Mouse (Mus musculus) effector memory CD4-positive, alpha-beta T cell, adult 5 months (primary cell): Measurements from ENCODE around the gene Ptch1. TPM values are rescaled to one million over a fixed set of nuclear protein-coding genes. Genes with fewer than 3 reads are reported as not detected.

ENCODE experiments used
- polyA plus RNA-seq: library from polyadenylated mRNA; unstranded; fragments of 100-300 nt; shearing (Covaris generic); gene quantifications from one replicate; pipeline ENCODE4 v1.2.1, GENCODE M21; 2017

Ptch1 gene
- polyA plus RNA-seq = 5.1 TPM

DNA sequence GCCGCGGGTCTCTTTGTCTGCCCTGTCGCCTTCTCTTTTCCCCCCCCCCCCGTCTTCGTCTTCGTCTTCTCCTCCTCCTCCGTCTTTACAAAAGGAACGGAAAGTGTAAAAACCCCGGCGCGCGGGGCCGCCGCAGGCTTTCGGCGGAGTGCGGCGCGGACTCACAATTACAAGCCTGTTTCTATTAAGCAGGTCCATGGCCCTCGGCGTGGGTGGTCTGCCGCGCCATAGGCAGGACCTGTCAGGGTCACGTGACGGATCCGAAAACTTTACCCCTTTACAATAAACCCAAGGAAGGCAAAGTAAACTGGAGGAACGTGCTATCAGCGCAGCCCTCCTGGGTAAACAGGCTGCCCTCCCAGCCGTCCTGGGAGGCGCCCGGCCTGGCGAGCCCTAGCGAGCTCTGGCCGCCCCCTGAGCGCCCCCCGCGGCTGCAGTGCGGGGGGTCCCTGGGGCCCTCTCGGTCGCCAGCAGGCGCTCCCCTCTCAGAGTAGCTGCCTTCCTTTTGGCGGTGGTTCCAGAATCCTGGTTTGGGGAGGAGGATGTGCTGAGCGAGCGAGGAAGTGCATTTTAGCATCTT is at the start of gene Ptch1:
Ptch1 (minus strand) TSS at position 343 of the 580 bp plus-strand sequence.

DNA sequence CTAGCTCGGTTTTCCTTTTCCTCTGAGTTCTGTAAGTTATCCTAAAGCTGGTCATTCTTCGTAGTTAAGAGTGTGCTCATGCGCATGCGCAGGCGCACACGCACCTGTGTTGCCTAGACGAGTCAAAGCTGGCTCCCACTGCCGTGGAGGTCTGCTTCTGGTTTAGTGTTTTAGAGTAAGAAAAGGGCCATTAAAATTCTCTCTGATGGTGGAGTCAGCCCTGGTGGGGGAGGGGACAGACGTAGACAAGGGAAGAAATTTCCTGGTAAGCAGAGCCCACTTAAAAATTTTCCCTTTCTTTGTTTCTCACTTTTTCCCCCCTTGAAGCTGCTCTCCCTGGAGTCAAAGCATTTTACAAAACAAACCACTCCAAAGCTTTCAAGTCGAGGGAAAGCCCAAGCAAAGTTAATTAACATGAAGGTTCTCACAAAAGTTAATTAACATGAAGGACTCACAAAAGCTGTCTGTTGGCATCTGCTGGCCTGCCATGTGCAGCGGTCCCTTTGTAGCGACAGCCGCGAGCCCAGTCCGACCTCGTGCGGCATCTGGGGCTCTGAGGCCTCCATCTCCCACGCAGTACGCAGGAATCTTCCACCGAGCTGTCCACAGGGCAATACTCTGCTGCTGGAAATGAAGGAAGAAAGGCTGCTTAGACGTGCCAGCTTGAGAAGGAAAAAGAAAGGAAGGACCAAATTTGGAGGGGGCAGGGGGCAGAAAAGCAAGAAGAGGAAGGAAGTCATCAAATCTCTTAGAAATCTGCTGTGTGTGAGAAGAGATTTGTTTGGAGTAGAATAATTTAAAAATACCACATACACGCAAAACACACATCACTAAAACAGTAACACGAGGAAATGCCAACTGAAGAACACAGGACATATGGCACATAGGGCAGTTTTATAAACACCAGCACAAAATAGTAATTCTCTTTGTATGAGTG is 76.5 kb downstream of the Ptch1 start, which contains the start of gene Fancc:
Fancc (minus strand) TSS at position 633 of the 937 bp plus-strand sequence.

Other genes with a start within 250 kb of the Ptch1 start
- gene Fancc, start 76.3 kb downstream of the Ptch1 start, polyA plus RNA-seq = 19.3 TPM
- gene Ercc6l2, start 241.6 kb upstream of the Ptch1 start, polyA plus RNA-seq = 24.7 TPM